Comparison of ENCODE assay signal across 7 mouse cellular contexts in the genomic region with DNA sequence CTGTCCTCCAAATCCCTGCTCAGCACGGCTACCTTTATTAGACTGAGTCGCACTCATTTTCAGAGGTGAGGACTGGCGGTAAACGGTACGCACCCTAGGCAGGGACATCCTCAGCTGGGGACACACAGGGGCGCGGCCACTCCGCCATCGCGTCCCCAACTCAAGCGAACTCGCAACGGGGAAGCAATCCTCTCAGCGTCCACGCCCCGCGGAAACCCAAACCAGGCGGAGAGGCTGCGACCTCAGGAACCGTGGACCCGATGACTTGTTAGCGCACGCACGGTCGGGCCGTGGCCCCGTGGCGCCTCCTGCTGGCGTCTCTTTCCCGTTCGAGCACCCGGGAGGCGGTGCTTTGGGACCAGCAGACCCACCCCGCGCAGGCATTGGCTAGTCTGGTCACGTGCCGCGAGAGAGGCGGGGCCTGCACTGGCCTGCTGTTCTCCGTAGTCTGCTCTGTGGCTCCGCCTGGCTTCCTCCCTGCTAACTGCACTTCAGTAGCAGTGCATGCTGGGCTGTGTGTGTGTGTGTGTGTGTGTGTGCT. TPM values are rescaled to one million over a fixed set of nuclear protein-coding genes. Genes with fewer than 3 reads are reported as not detected.
DNase-seq lines count a peak whose midpoint lies in the region; ATAC-seq lines count a peak whose summit lies in the region.

No protein-coding gene starts in this region.

- intact Hi-C loops in gastrocnemius, postnatal 36 days (cut with DNase I), result loop anchor here (1.0 kb wide), 1 partner anchor 144 kb away; no protein-coding TSS in a partner anchor
- intact Hi-C loops in left cerebral cortex, postnatal 36 days (cut with DNase I), result loop anchor here (2.0 to 5.0 kb wide), 3 partner anchors 50 to 200 kb away; no protein-coding TSS in a partner anchor

- H3K36me3 ChIP-seq in intestine, embryonic 16.5 days (ENCODE audit: control insufficient read depth, insufficient read depth, low read length), result no peaks in the 10 kb centered on the region
- no peaks in the 10 kb centered on the region for H3K36me3 ChIP-seq in midbrain, embryonic 11.5 days (ENCODE audit: control insufficient read depth, insufficient read depth, low read length)

- H3K27me3 ChIP-seq in intestine, embryonic 16.5 days (replicated peaks; ENCODE audit: control insufficient read depth, insufficient read depth, low read length), result no peaks in the 10 kb centered on the region
- no peaks in the 10 kb centered on the region for H3K27me3 ChIP-seq in midbrain, embryonic 11.5 days (ENCODE audit: control insufficient read depth, insufficient read depth, low read length)

- peak overlapping the region; percentile 65 for H3K4me2 ChIP-seq in intestine, embryonic 16.5 days (ENCODE audit: low read depth, low read length)
- peak overlapping the region; percentile 79 for H3K4me2 ChIP-seq in midbrain, embryonic 11.5 days

- peak; percentile 99 for ATAC-seq in intestine, embryonic 16.5 days
- ATAC-seq in midbrain, embryonic 11.5 days (ENCODE audit: low FRiP score), result peak; percentile 99

- H3K9ac ChIP-seq in intestine, embryonic 16.5 days (ENCODE audit: low read depth, low read length), result peak overlapping the region; percentile 77
- peak overlapping the region; percentile 60 for H3K9ac ChIP-seq in midbrain, embryonic 11.5 days (ENCODE audit: low read length)

- peak; percentile 91 to 97 for DNase-seq in adrenal gland, adult 18-20 months (ENCODE audit: low spot score in 2 of 2)
- peak; percentile 99 for DNase-seq in embryo, embryonic 11 days
- peak; percentile 98 to 99 for DNase-seq in gastrocnemius, postnatal 36 days
- DNase-seq in left cerebral cortex, postnatal 36 days (ENCODE audit: low spot score in 2 of 2), result peak; percentile 96 to 97
- peak; percentile 100 for DNase-seq in midbrain, embryonic 11.5 days (ENCODE audit: low spot score, missing footprints)
- peak; percentile 95 for DNase-seq in skeletal muscle tissue, adult 2 months (ENCODE audit: low read depth, low spot score)

- H3K4me3 ChIP-seq in intestine, embryonic 16.5 days (ENCODE audit: low read length), result peak overlapping the region; percentile 67
- H3K4me3 ChIP-seq in midbrain, embryonic 11.5 days (ENCODE audit: low read depth, low read length), result peak overlapping the region; percentile 57

- H3K4me1 ChIP-seq in intestine, embryonic 16.5 days (ENCODE audit: control insufficient read depth, insufficient read depth, low read length), result 0 out of 2 replicates have a peak, but pooled peaks cover 2% of the 10 kb centered on the region
- peaks cover 2% of the 10 kb centered on the region; the same call in 1 of the 2 replicates for H3K4me1 ChIP-seq in midbrain, embryonic 11.5 days (ENCODE audit: control insufficient read depth, insufficient read depth, low read length)

- WGBS in intestine, embryonic 16.5 days, result under 1% methylated on average over 41 of the region's 41 CpGs
- WGBS in midbrain, embryonic 11.5 days, result under 1% methylated on average over 41 of the region's 41 CpGs

- 0 out of 2 replicates have a peak overlapping the region, but pooled peaks have one; percentile 47 for H3K27ac ChIP-seq in intestine, embryonic 16.5 days (ENCODE audit: low read length)
- H3K27ac ChIP-seq in midbrain, embryonic 11.5 days (ENCODE audit: low read depth, low read length), result no peak overlapping the region

- no peaks in the 10 kb centered on the region for H3K9me3 ChIP-seq in intestine, embryonic 16.5 days (ENCODE audit: control insufficient read depth, low read length)
- no peaks in the 10 kb centered on the region for H3K9me3 ChIP-seq in midbrain, embryonic 11.5 days (ENCODE audit: control insufficient read depth, low read length)

RNA-seq across cellular contexts. Expression of gene Yy1, which starts 35.0 kb away (rescaled TPM):
- 10 to 100 TPM; 55.5 to 79.9 TPM for total RNA-seq in adrenal gland, adult 18-20 months (2021)
- 10 to 100 TPM; 24.6 to 28.5 TPM for total RNA-seq in gastrocnemius, postnatal 36 days (2021)
- polyA plus RNA-seq in intestine, embryonic 16.5 days (2015; fragmentation: Nextera tagmentation; extraction: Ambion mirVana), result 10.0 and 11.4 TPM in 2 replicates
- 10 to 100 TPM; 41.9 to 52.7 TPM for total RNA-seq in left cerebral cortex, postnatal 36 days (2021)
- polyA plus RNA-seq in midbrain, embryonic 11.5 days (2014; fragmentation: Nextera tagmentation; extraction: Ambion mirVana), result 19.0 and 19.5 TPM in 2 replicates

RNA-seq across cellular contexts. Expression of gene Degs2, which starts 55.7 kb away (rescaled TPM):
- under 1 TPM in 1 of 2 experiments, not detected in 1; 0.17 TPM for total RNA-seq in adrenal gland, adult 18-20 months (2021)
- total RNA-seq in gastrocnemius, postnatal 36 days (2021), result under 1 TPM in 1 of 2 experiments, not detected in 1; 0.15 TPM
- polyA plus RNA-seq in intestine, embryonic 16.5 days (2015; fragmentation: Nextera tagmentation; extraction: Ambion mirVana), result 161 and 181 TPM in 2 replicates
- total RNA-seq in left cerebral cortex, postnatal 36 days (2021), result 1 to 10 TPM; 3.9 to 5.9 TPM
- 1.0 TPM in 2 replicates for polyA plus RNA-seq in midbrain, embryonic 11.5 days (2014; fragmentation: Nextera tagmentation; extraction: Ambion mirVana)

Comparison
In these comparisons a context has a peak if more than half of its experiments do, and no peak if none do; other contexts are left out.
1. RNA of gene Degs2, which starts 55.7 kb away (total RNA-seq): 3.9 to 5.9 TPM in left cerebral cortex, postnatal 36 days; 0.17 TPM in adrenal gland, adult 18-20 months and 0.15 TPM in gastrocnemius, postnatal 36 days; every median in the first group is over 4 times any median in the second.
2. Peak in every context shown above with its lines, with median percentiles within 50 percentile points of each other: DNase-seq.